Mouse (Mus musculus): ENCODE data around the gene Rasal3. TPM values are rescaled to one million over a fixed set of nuclear protein-coding genes. Genes with fewer than 3 reads are reported as not detected.
A peak's percentile ranks its signal among the peaks of the same experiment; 100 is the strongest.

Rasal3 gene
- total RNA-seq, 2 experiments from 2014 or later = 3.3 to 4.6 TPM

DNA sequence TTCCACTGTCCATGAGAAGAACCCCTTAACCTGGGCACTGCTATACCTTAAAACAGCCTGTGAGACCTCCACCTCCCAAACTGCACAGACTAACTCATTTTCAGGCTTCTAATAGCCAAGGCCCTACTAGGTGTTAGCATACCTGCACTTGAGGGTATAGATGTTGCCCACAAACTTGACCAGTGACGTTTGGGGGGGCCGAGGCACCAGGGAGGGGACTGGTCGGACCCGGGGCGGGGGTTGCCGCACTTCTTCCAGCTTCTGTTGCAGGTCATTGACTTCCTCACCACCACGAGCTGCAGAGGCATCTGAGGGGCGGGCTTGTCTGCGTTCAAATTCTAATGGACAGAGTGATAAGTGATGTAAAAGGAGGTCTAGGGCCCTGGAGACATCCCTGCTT, 47.1 kb downstream of the Rasal3 start:
- DNase-seq (ENCODE audit: low spot score in 2 of 2) = no peak

DNA sequence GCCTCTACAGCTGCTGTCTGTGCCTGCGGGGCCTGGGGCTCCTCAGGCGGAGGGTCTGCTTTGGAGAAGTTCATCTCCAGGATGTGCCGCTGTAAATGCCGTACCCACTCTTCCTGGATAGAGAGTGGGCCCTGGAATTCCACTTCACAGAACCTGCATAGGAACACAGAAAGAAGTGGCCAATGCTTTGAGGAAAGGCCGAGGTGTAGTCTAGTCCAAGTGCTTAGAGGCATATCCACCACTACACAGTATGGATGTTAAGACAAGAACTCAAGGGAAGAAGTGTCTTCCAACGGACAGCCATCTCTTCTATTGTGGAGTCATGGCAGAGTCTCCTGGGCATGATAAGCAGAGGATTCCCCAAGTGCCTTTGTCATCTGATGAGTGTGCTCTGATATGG, 48.4 kb downstream of the Rasal3 start:
- DNase-seq (ENCODE audit: low spot score in 2 of 2) = no peak

GRCm38 (mm10) chr17:32354211-32354610, 49.2 kb downstream of the Rasal3 start:
- DNase-seq (ENCODE audit: low spot score in 2 of 2) = no peak

DNA sequence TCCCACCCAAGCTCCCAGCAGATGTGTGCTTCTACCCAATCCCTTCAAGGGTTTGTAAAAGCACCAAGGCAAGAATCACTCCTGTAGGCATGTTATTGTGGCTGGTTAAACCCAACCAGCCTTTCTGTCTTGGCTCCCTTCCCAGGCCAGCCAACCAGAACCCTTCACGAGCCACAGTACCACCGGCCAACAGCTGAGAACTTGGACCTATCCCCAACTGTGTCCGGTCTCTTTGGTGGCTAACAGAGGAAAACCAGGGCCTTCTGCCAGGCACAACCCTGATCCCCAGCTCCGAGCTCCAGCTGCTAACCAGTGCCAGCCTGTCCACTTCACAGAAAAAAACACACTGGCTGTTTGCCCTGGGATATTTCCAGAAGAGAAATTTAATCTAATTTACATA, 49.7 kb downstream of the Rasal3 start:
- DNase-seq (ENCODE audit: low spot score in 2 of 2) = peak; percentile 46 to 58

GRCm38 (mm10) chr17:32351726-32352125, 51.7 kb downstream of the Rasal3 start:
- DNase-seq (ENCODE audit: low spot score in 2 of 2) = no peak

DNA sequence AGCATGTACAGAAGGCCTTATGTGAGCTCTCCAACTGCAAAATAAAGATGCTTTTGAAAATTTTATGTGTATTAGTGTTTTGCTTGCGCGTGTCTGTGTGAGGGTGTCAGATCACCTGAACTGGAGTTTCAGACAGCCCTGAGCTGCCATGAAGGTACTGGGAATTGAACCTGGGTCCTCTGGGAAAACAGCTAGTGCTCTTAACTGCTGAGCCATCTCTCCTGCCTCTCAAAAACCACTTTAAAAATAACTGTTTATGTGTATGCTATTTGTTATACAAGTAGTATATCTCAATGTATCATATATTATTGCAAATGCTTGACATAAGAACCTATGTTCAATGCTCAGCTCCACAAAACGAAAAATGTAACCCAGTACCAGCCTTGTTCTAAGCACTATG, 52.1 kb downstream of the Rasal3 start:
- no peak for DNase-seq (ENCODE audit: low spot score in 2 of 2)

GRCm38 (mm10) chr17:32350382-32350983, 52.9 kb downstream of the Rasal3 start, which contains the start of gene Akap8l:
Gene Akap8l, minus strand, starts transcription at chr17:32350607.
- DNase-seq (ENCODE audit: low spot score in 2 of 2) = peak; percentile 96

GRCm38 (mm10) chr17:32349851-32350381, 53.5 kb downstream of the Rasal3 start:
- DNase-seq (ENCODE audit: low spot score in 2 of 2) = peak in 1 of 2 experiments; percentile 55

- DNase-seq (ENCODE audit: low spot score in 2 of 2) = no peak
Measured at GRCm38 (mm10) chr17:32349037-32349732, 54.2 kb downstream of the Rasal3 start.

DNA sequence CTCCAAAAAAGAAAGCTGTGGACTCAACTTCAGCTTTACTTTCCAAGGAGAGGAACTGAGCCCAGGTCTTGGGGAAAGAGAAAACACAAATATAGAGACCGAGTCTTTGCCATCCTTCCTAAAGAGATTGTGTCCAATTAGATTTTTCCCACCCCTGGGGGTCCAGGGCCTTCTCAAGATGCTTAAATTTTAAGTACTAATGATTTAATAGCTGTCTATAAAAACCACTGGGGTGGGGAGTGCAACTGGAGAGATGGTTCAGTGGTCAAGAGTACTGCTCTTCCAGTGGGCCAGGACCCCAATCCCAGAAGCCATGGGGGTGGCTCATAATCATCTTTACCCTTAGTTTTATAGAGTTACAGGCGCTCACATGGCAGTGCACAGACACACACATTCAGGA, 55.0 kb downstream of the Rasal3 start:
- no peak for DNase-seq (ENCODE audit: low spot score in 2 of 2)

GRCm38 (mm10) chr17:32341102-32341501, 62.3 kb downstream of the Rasal3 start:
- no peak for DNase-seq (ENCODE audit: low spot score in 2 of 2)

Small RNA genes lying within 50 kb of the gene (microRNA-seq; reads per million reads assigned to microRNA genes)
- 0 to 0.25 reads per million in 2 experiments for gene Gm22201

Other genes with a start within 250 kb of the Rasal3 start
- 1 to 10 TPM; 5.3 to 6.7 TPM for gene Notch3, start 236.7 kb downstream of the Rasal3 start, total RNA-seq (2021)
- under 1 TPM; 0.23 to 0.42 TPM for gene Ephx3, start 214.0 kb downstream of the Rasal3 start, total RNA-seq (2021)
- 100 to 1,000 TPM; 107 to 108 TPM for gene Brd4, start 118.9 kb downstream of the Rasal3 start, total RNA-seq (2021)
- 10 to 100 TPM; 81.2 to 87.6 TPM for gene Akap8, start 82.3 kb downstream of the Rasal3 start, total RNA-seq (2021)
- 100 to 1,000 TPM; 183 to 219 TPM for gene Akap8l, start 53.0 kb downstream of the Rasal3 start, total RNA-seq (2021)
- 10 to 100 TPM; 46.0 to 47.9 TPM for gene Wiz, start 14.1 kb downstream of the Rasal3 start, total RNA-seq (2021)
- gene Pglyrp2, start 20.6 kb upstream of the Rasal3 start, total RNA-seq (2021) = not detected
- not detected for gene Cyp4f39, start 49.1 kb upstream of the Rasal3 start, total RNA-seq (2021)
- gene Cyp4f17, start 102.5 kb upstream of the Rasal3 start, total RNA-seq (2021) = 1 to 10 TPM; 2.9 to 3.4 TPM
- gene Cyp4f16, start 133.0 kb upstream of the Rasal3 start, total RNA-seq (2021) = 1 to 10 TPM; 5.2 to 6.8 TPM
- not detected for gene Cyp4f37, start 217.7 kb upstream of the Rasal3 start, total RNA-seq (2021)

Measured in left cerebral cortex, adult 18-20 months (tissue).